Mouse (Mus musculus) liver, adult 2 months (tissue): ENCODE data around the gene Galnt12.

ENCODE experiments used
- CTCF ChIP-seq: fragments of 200-500 bp; IDR thresholded peaks from 2 replicates; pipeline ENCODE4 v1.5.1; 2011; ENCODE audit warnings: low read depth, low read length, control low read depth
- POLR2A ChIP-seq: fragments of 200-500 bp; IDR thresholded peaks from 2 replicates; pipeline ENCODE4 v1.6.1; 2011; ENCODE audit warnings: low read length, control low read depth; ENCODE audit not compliant: insufficient read depth; ENCODE audit errors: extremely low read depth

GRCm38 (mm10) chr4:47132413-47132812 lies 40.7 kb downstream of the Galnt12 start:
- TF ChIP-seq POLR2A (no peak), CTCF (no peak)
